Mouse (Mus musculus): Measurements from ENCODE around the gene Jarid2. TPM values are rescaled to one million over a fixed set of nuclear protein-coding genes. Genes with fewer than 3 reads are reported as not detected.

The Jarid2 gene
- polyA plus RNA-seq, 1 experiment: 3.1 TPM

- Histone ChIP-seq H3ac (ENCODE audit: control insufficient read depth, insufficient read length, low read depth) (no peak overlapping the region), H3K4me3 (ENCODE audit: insufficient read depth, poor library complexity, severe bottlenecking) (no peak overlapping the region), H3K79me2 (ENCODE audit: control insufficient read depth, insufficient read depth) (peaks cover 87% of the 10 kb centered on the region), H3K79me3 (ENCODE audit: low read depth) (peaks cover 33% of the 10 kb centered on the region), H3K27me3 (ENCODE audit: control insufficient read depth, insufficient read depth, insufficient read length) (no peaks in the 10 kb centered on the region), H3K36me3 (ENCODE audit: control insufficient read depth, insufficient read depth) (no peaks in the 10 kb centered on the region)
- TF ChIP-seq CTCF (IDR thresholded peaks at IDR 0.05; ENCODE audit: control insufficient read depth, insufficient read depth, insufficient read length): no peak
- TF ChIP-seq CEBPB (IDR thresholded peaks at IDR 0.05; ENCODE audit: low read depth): no peak
These were observed 59.3 kb downstream of the Jarid2 start for GRCm38 (mm10) chr13:44788352-44789125.

- Histone ChIP-seq H3K79me2 (ENCODE audit: control insufficient read depth, insufficient read depth) (peaks cover 94% of the 10 kb centered on the region), H3ac (ENCODE audit: control insufficient read depth, insufficient read length, low read depth) (no peak overlapping the region), H3K27me3 (ENCODE audit: control insufficient read depth, insufficient read depth, insufficient read length) (no peaks in the 10 kb centered on the region), H3K79me3 (ENCODE audit: low read depth) (peaks cover 28% of the 10 kb centered on the region), H3K36me3 (ENCODE audit: control insufficient read depth, insufficient read depth) (no peaks in the 10 kb centered on the region), H3K4me3 (ENCODE audit: insufficient read depth, poor library complexity, severe bottlenecking) (no peak overlapping the region)
- TF ChIP-seq CTCF (IDR thresholded peaks at IDR 0.05; ENCODE audit: control insufficient read depth, insufficient read depth, insufficient read length): no peak
- no peak for TF ChIP-seq CEBPB (IDR thresholded peaks at IDR 0.05; ENCODE audit: low read depth)
- TF ChIP-seq MYOD1 (IDR thresholded peaks at IDR 0.05; ENCODE audit: control insufficient read depth, insufficient read length, low read depth): no peak
- no peak for TF ChIP-seq MAX (IDR thresholded peaks at IDR 0.05)
- no peak for TF ChIP-seq USF1 (IDR thresholded peaks at IDR 0.05; ENCODE audit: low read depth)
- TF ChIP-seq MYOG (IDR thresholded peaks at IDR 0.05; ENCODE audit: control insufficient read depth, extremely low read depth, insufficient read length): no peak
- no peak for TF ChIP-seq FOSL1 (IDR thresholded peaks at IDR 0.05; ENCODE audit: insufficient read depth, low read length, poor library complexity, severe bottlenecking)
These were observed 60.7 kb downstream of the Jarid2 start for GRCm38 (mm10) chr13:44789982-44790381.

- no peaks in the 10 kb centered on the region for H3K27me3 ChIP-seq (ENCODE audit: control insufficient read depth, insufficient read depth, insufficient read length)
- peaks cover 25% of the 10 kb centered on the region for H3K79me3 ChIP-seq (ENCODE audit: low read depth)
- TF ChIP-seq CTCF (IDR thresholded peaks at IDR 0.05; ENCODE audit: control insufficient read depth, insufficient read depth, insufficient read length) (no peak), MYOG (IDR thresholded peaks at IDR 0.05; ENCODE audit: control insufficient read depth, extremely low read depth, insufficient read length) (no peak)
- no peak overlapping the region for H3K4me3 ChIP-seq (ENCODE audit: insufficient read depth, poor library complexity, severe bottlenecking)
- peaks cover 77% of the 10 kb centered on the region for H3K79me2 ChIP-seq (ENCODE audit: control insufficient read depth, insufficient read depth)
- H3K36me3 ChIP-seq (ENCODE audit: control insufficient read depth, insufficient read depth): no peaks in the 10 kb centered on the region
- H3ac ChIP-seq (ENCODE audit: control insufficient read depth, insufficient read length, low read depth): no peak overlapping the region
These were observed 63.2 kb downstream of the Jarid2 start for GRCm38 (mm10) chr13:44792361-44792892.

- H3K27me3 ChIP-seq (ENCODE audit: control insufficient read depth, insufficient read depth, insufficient read length): no peaks in the 10 kb centered on the region
- H3K4me3 ChIP-seq (ENCODE audit: insufficient read depth, poor library complexity, severe bottlenecking): no peak overlapping the region
- no peaks in the 10 kb centered on the region for H3K36me3 ChIP-seq (ENCODE audit: control insufficient read depth, insufficient read depth)
- no peak for TF ChIP-seq USF1 (IDR thresholded peaks at IDR 0.05; ENCODE audit: low read depth)
- TF ChIP-seq MAX (IDR thresholded peaks at IDR 0.05): no peak
- TF ChIP-seq FOSL1 (IDR thresholded peaks at IDR 0.05; ENCODE audit: insufficient read depth, low read length, poor library complexity, severe bottlenecking): no peak
- no peak for TF ChIP-seq MYOG (IDR thresholded peaks at IDR 0.05; ENCODE audit: control insufficient read depth, extremely low read depth, insufficient read length)
- no peak for TF ChIP-seq CEBPB (IDR thresholded peaks at IDR 0.05; ENCODE audit: low read depth)
- no peak for TF ChIP-seq MYOD1 (IDR thresholded peaks at IDR 0.05; ENCODE audit: control insufficient read depth, insufficient read length, low read depth)
- no peak for TF ChIP-seq CTCF (IDR thresholded peaks at IDR 0.05; ENCODE audit: control insufficient read depth, insufficient read depth, insufficient read length)
- no peak overlapping the region for H3ac ChIP-seq (ENCODE audit: control insufficient read depth, insufficient read length, low read depth)
- peaks cover 19% of the 10 kb centered on the region for H3K79me3 ChIP-seq (ENCODE audit: low read depth)
- H3K79me2 ChIP-seq (ENCODE audit: control insufficient read depth, insufficient read depth): peaks cover 78% of the 10 kb centered on the region
These were observed 66.6 kb downstream of the Jarid2 start for GRCm38 (mm10) chr13:44795891-44796290.

- peaks cover 19% of the 10 kb centered on the region for H3K79me3 ChIP-seq (ENCODE audit: low read depth)
- H3ac ChIP-seq (ENCODE audit: control insufficient read depth, insufficient read length, low read depth): no peak overlapping the region
- no peak for TF ChIP-seq MYOD1 (IDR thresholded peaks at IDR 0.05; ENCODE audit: control insufficient read depth, insufficient read length, low read depth)
- no peak for TF ChIP-seq MAX (IDR thresholded peaks at IDR 0.05)
- TF ChIP-seq FOSL1 (IDR thresholded peaks at IDR 0.05; ENCODE audit: insufficient read depth, low read length, poor library complexity, severe bottlenecking): no peak
- TF ChIP-seq CTCF (IDR thresholded peaks at IDR 0.05; ENCODE audit: control insufficient read depth, insufficient read depth, insufficient read length): no peak
- no peak for TF ChIP-seq USF1 (IDR thresholded peaks at IDR 0.05; ENCODE audit: low read depth)
- TF ChIP-seq CEBPB (IDR thresholded peaks at IDR 0.05; ENCODE audit: low read depth): no peak
- TF ChIP-seq MYOG (IDR thresholded peaks at IDR 0.05; ENCODE audit: control insufficient read depth, extremely low read depth, insufficient read length): no peak
- H3K79me2 ChIP-seq (ENCODE audit: control insufficient read depth, insufficient read depth): peaks cover 77% of the 10 kb centered on the region
- no peak overlapping the region for H3K4me3 ChIP-seq (ENCODE audit: insufficient read depth, poor library complexity, severe bottlenecking)
- H3K36me3 ChIP-seq (ENCODE audit: control insufficient read depth, insufficient read depth): no peaks in the 10 kb centered on the region
- H3K27me3 ChIP-seq (ENCODE audit: control insufficient read depth, insufficient read depth, insufficient read length): no peaks in the 10 kb centered on the region
These were observed 67.5 kb downstream of the Jarid2 start for GRCm38 (mm10) chr13:44796775-44797174.

- Histone ChIP-seq H3K27me3 (ENCODE audit: control insufficient read depth, insufficient read depth, insufficient read length) (no peaks in the 10 kb centered on the region), H3K36me3 (ENCODE audit: control insufficient read depth, insufficient read depth) (no peaks in the 10 kb centered on the region), H3K79me2 (ENCODE audit: control insufficient read depth, insufficient read depth) (peaks cover 67% of the 10 kb centered on the region), H3K79me3 (ENCODE audit: low read depth) (peaks cover 17% of the 10 kb centered on the region), H3K4me3 (ENCODE audit: insufficient read depth, poor library complexity, severe bottlenecking) (no peak overlapping the region), H3ac (ENCODE audit: control insufficient read depth, insufficient read length, low read depth) (no peak overlapping the region)
- TF ChIP-seq MYOD1 (IDR thresholded peaks at IDR 0.05; ENCODE audit: control insufficient read depth, insufficient read length, low read depth) (no peak), USF1 (IDR thresholded peaks at IDR 0.05; ENCODE audit: low read depth) (no peak), FOSL1 (IDR thresholded peaks at IDR 0.05; ENCODE audit: insufficient read depth, low read length, poor library complexity, severe bottlenecking) (no peak), CEBPB (IDR thresholded peaks at IDR 0.05; ENCODE audit: low read depth) (no peak), MAX (IDR thresholded peaks at IDR 0.05) (no peak), MYOG (IDR thresholded peaks at IDR 0.05; ENCODE audit: control insufficient read depth, extremely low read depth, insufficient read length) (no peak), CTCF (IDR thresholded peaks at IDR 0.05; ENCODE audit: control insufficient read depth, insufficient read depth, insufficient read length) (no peak)
These were observed 69.0 kb downstream of the Jarid2 start for GRCm38 (mm10) chr13:44798280-44798679.
